Mouse (Mus musculus) 3T3-L1 (cell line): ENCODE measurements around the gene Mybbp1a.

Source experiments
- DNase-seq: peaks from one replicate; pipeline ENCODE4 v3.0.0-alpha.2; 2015; ENCODE audit warnings: low read depth, low spot score

The Mybbp1a gene

GRCm38 (mm10) chr11:72446311-72447105 is 5.4 kb downstream of the Mybbp1a start:
- DNase-seq: peak; percentile 74

- DNase-seq: peak; percentile 47
Observed at GRCm38 (mm10) chr11:72447475-72447874, 6.3 kb downstream of the Mybbp1a start.

- no peak for DNase-seq
Observed at GRCm38 (mm10) chr11:72452140-72452665, 11.0 kb downstream of the Mybbp1a start.

- no peak for DNase-seq
Observed at GRCm38 (mm10) chr11:72453105-72453953, 12.2 kb downstream of the Mybbp1a start.

- no peak for DNase-seq
Observed at GRCm38 (mm10) chr11:72455694-72456093, 14.5 kb downstream of the Mybbp1a start.

GRCm38 (mm10) chr11:72457995-72458496 is 16.9 kb downstream of the Mybbp1a start:
- no peak for DNase-seq

GRCm38 (mm10) chr11:72458502-72458901 is 17.3 kb downstream of the Mybbp1a start:
- no peak for DNase-seq

- DNase-seq: no peak
Observed at GRCm38 (mm10) chr11:72461500-72461981, 20.4 kb downstream of the Mybbp1a start.

- no peak for DNase-seq
Observed at GRCm38 (mm10) chr11:72464821-72465220, 23.7 kb downstream of the Mybbp1a start.

- DNase-seq: no peak
Observed at GRCm38 (mm10) chr11:72465978-72466693, 25.0 kb downstream of the Mybbp1a start.

GRCm38 (mm10) chr11:72466694-72467507 is 25.7 kb downstream of the Mybbp1a start:
- no peak for DNase-seq

GRCm38 (mm10) chr11:72468525-72468924 is 27.4 kb downstream of the Mybbp1a start:
- DNase-seq: no peak

GRCm38 (mm10) chr11:72469217-72469616 is 28.1 kb downstream of the Mybbp1a start:
- no peak for DNase-seq

GRCm38 (mm10) chr11:72470004-72470403 is 28.8 kb downstream of the Mybbp1a start:
- DNase-seq: no peak

GRCm38 (mm10) chr11:72471381-72471780 is 30.2 kb downstream of the Mybbp1a start:
- DNase-seq: no peak

GRCm38 (mm10) chr11:72473540-72473939 is 32.4 kb downstream of the Mybbp1a start:
- DNase-seq: no peak

- DNase-seq: no peak
Observed at GRCm38 (mm10) chr11:72474926-72475325, 33.8 kb downstream of the Mybbp1a start.

- DNase-seq: no peak
Observed at GRCm38 (mm10) chr11:72475408-72475807, 34.3 kb downstream of the Mybbp1a start.

GRCm38 (mm10) chr11:72476074-72476625 is 35.0 kb downstream of the Mybbp1a start:
- DNase-seq: no peak

- DNase-seq: no peak
Observed at GRCm38 (mm10) chr11:72477182-72477581, 36.0 kb downstream of the Mybbp1a start.
